Mouse (Mus musculus): ENCODE results near the gene Hagh.
A peak's percentile ranks its signal among the peaks of the same experiment; 100 is the strongest.

Gene Hagh

DNA sequence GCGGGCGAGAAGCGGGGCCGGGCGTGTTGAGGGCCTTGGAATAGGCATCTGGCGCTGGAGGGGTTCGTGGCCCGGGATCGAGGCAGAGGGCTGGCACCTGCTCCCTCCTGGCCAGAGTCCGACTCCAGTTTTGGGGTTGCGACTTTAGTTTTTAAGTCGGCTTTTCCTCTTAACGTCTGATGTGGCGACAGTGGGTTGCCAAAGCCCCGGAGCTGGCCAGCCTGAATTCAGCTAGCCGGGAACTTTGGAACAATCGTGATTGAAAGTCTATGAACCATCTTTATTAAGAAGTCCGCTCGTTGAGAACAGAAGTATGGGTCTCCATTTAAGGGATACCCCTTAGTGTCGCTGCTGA is 10.8 kb downstream of the Hagh start:
- no peak for DNase-seq

DNA sequence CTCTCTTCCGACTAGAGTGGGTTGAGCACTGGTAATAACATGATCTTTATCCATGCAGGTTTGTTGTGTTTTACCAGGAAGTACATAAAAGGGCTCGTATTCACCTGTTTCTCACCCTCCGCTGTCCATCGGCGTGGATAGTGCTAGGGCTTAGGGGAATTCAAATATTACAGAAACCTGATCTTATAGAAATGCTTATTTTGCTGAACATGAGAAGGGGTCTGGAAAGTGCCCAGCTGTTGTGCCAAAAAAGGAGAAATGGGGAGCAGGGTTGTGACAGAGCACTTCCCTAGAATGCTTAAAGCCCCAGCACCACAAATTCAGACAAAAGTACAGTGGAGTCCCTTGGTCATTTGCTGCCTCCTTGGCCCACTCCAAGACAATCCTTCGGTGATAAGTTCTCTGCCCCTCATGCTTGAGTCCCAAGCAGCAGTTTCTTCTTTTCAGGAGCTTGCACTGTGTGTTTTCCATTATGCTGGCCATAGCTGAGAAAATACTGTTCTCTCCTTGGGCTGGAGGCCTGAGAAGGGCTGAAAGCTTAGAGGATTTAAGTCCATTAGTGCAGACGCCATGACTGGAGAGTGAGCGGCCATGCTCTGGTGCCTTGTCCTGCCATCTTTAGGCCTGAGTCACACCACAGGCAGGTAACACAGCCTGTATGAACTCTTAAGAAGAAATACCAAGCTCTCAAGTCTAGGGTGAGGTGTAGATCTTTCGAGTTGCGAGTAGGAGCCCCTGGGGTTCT is 11.6 kb downstream of the Hagh start:
- DNase-seq = no peak

DNA sequence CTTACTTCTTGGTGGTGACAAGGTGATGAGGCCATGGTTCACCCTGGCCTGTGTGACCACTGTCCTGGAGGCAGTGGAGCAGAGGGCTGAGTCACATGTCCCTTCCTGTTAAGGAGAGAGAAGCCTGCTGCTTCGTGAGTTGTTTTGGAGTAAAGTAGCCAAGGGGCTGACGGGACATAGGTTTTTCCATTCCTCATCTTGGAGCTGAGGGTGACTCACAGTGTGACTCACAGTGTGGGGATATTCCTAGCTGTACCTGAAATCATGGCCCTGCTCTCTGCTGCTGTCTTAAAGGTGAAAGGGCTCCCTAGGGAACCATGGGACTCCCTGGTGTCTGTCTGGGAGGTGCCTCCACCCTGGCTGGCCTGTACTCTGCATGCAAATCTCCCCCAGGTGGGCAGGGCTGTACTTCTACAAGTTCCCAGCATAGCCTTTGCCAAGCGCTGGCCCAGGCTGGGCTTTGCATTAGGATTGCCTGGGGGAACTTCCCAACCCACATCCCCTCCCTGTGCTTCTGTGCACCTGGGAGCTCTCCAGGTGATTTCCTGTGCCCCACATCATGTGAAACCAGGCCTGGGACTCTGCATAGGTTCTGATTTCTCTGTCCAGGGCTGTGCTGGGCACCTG is 16.0 kb downstream of the Hagh start:
- DNase-seq = no peak

DNA sequence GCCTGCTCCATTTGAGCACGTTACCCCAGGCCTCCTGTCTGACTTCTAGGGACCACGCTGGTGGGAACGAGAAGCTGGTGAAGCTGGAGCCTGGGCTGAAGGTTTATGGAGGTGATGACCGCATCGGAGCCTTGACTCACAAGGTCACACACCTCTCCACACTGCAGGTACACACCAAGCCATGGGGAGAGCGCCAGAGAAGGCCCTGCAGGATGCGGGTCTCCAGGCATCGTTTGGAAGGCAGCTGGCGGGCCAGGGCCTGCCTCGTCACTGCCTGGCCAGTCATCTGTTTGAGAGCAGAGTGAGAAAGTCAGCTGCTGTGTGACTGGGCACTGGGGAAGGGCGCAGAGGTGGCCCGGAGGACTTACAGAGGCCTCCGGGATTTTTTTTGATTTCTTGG is 16.6 kb downstream of the Hagh start:
- DNase-seq = no peak

DNA sequence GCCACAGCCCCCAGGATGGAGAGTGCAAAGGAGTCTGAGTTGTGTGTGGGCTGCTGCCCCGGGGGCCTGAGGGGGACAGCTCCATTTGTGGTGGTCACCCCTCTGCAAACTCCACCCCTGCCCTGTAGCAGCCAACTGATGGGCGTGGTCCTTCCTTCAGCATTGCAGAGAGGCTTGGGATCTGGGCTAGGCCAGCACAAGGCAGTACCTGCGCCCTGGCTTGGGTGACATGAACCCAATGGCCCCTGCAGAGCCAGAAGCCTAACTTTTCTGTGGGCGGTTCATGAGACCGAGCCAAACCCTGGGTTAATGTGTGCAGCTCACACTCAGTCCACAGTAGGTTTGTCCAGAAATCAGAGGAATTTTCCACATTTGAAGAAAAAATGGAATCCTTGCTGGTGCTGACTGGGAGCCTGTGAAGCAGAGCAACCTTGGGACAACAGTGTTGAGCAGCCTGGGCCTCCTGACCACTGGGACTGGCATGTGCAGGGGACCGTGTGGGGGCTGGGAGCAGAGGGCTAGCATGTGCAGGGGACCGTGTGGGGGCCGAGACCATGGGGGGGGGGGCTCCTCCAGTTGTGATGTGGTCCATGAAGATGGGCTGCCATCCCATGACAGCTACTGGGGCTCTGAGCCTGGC is 18.0 kb downstream of the Hagh start:
- DNase-seq = no peak

GRCm38 (mm10) chr17:24858967-24859366 is 19.0 kb downstream of the Hagh start:
- no peak for DNase-seq

GRCm38 (mm10) chr17:24860076-24860475 is 20.1 kb downstream of the Hagh start:
- no peak for DNase-seq

DNA sequence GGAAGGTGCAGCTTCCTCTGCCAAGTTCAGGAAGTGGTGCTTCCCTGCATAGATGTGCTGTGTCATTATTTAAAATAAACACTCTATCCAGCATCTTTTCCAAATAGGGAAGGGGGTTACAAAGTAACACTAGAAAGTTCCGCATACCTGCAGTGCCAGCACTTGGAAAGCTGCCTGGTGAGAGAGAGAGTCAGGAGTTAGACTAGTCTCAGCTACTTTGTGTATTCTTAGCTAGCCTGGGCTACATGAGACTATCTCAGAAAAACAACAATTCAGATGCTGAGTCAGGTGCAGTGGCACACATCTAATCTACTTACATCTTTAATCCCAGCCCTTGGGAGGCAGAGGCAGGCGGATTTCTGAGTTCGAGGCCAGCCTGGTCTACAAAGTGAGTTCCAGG is 21.8 kb downstream of the Hagh start:
- DNase-seq = no peak

GRCm38 (mm10) chr17:24865776-24866175 is 25.8 kb downstream of the Hagh start, which contains the start of gene Igfals:
Gene Igfals, plus strand, starts transcription at chr17:24865997.
- peak; percentile 90 for DNase-seq

GRCm38 (mm10) chr17:24867914-24868313 is 28.0 kb downstream of the Hagh start:
- DNase-seq = no peak

- DNase-seq = no peak
Observed at GRCm38 (mm10) chr17:24873695-24874404, 33.9 kb downstream of the Hagh start.

DNA sequence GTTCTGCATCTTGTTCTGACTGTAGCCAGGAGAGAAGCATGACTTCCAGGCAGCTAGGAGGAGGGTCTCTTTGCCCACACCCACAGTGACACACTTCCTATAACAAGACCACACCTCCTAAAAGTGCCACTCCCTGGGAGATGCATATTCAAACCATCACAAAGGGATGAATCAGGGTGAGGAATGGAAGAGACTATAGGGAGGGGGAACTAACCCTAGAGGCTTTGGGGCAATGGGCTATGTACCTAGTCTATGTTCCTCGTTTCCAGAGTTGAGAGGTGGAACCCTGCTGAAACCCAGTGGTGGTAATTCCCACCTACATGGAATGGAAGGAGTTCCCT is 34.4 kb downstream of the Hagh start:
- DNase-seq = no peak

- DNase-seq = no peak
Observed at GRCm38 (mm10) chr17:24874989-24875388, 35.0 kb downstream of the Hagh start.

GRCm38 (mm10) chr17:24877336-24878116 is 37.6 kb downstream of the Hagh start:
- DNase-seq = no peak

DNA sequence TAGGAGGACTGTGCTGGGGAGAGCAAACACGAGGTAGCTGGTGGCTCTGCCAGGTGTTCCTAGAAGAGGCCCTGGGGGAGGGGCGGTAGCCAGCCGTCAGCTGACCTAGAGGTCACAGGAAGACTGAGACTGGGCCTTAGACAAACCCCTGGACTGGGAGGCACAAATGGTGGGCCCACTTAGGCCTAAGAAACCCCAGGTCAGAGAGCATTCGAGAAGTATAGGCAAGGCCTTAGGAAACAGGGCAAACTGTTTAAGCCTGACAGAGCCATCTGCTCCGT is 38.1 kb downstream of the Hagh start:
- DNase-seq = no peak

DNA sequence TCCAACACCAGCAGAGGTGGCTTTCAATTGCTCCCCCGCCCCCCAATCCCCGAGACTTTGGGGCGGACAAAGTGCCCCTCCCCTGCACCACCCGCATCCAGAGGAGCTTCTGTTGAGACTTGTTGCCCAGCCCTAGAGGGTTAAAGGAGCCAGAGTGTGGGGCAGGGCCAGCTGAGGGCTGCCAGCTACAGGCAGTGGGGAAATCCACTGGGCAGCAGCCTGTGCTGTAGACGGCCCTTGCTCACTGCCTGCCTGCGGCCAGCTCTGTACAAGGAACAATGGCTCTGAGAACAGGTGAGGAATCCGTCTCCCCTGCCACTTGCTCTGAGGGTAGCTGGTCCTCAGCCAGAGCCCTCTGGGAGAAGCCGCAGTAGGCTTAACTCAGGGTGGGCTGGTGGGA is 38.6 kb downstream of the Hagh start:
- DNase-seq = no peak

GRCm38 (mm10) chr17:24881738-24882440 is 41.9 kb downstream of the Hagh start:
- DNase-seq = no peak

DNA sequence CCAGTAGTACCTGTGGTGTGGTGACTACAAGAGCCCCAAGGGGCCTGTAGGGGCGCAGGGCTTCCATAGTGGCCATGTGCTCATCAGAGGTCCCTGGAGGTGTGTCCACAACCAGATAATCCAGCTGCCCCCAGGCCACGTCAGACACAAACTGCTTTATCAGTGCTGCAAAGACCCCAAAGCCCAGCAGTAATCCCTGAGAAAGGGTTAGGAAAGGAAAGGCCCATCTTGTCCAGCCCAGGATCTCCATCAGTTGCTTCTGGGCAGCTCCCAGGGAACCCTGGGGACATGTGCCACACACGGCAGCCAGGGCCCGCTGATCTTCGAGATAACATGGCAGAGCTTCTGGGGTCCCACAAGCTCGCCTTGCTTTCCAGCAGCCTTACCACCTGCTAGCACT is 44.4 kb downstream of the Hagh start:
- DNase-seq = no peak

DNA sequence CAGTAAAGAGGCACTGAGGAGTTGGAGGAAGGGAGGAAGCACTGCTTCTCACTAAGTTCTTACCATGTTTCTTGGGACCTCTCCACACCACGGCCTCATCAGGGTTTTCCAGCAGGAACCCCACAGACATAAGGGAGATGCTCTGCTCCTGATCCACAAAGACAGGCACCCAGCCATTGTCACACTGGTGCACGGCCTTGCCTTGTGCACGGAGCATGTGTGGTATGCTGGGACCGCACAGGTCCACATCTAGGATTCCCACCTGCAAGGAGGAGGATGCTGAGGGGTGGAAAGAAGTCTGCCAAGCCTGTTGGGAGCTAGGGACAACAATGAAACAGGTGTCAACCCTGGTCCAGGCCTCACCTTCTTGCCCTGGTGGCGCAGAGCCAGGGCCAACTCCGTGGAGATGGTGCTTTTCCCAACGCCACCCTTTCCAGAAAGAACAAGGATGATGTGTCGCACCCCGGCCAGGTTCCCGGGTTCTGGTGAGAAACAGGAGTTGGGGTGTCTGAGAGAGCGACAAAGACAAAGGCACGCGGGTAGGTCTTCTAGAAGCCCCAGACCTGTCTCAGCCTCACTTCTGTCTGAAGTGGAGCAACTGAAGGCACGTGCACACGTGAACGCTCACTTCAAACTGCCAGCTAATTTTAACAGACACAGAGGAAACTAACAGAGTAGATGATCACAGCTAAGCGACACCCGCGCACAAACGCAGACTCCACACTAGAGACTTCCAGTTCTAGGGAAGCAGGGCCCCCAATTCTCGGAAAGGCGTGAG is 45.6 kb downstream of the Hagh start:
- peak; percentile 66 for DNase-seq

- DNase-seq = peak; percentile 100
Observed at GRCm38 (mm10) chr17:24886134-24886931, 46.4 kb downstream of the Hagh start, which contains the start of the genes Nubp2 and Spsb3. Gene Nubp2, minus strand, starts transcription at chr17:24886349. Gene Spsb3, plus strand, starts transcription at chr17:24886643.

GRCm38 (mm10) chr17:24886932-24887271 is 47.0 kb downstream of the Hagh start:
- DNase-seq = no peak
